ENCODE assay signal across 24 mouse cellular contexts in the genomic region with DNA sequence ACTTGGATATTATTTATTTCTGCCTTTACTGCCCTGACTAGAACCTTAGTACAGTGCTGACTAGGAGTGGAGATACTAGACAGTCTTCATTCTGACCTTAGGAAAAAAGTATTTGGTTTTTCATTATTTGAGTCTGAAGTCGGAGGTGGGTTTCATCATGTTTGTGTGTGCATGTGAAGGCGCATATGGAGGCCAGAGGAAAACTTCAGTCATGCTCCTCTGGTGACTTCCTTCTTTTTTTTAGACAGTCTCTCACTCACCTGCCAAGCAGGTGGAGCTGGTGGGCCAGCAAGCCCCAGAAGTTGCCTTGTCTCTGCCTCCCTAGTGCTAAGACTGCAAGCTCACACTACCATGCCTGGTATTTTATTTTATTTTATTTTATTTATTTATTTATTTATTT.
"Had no signal": no experiment of that assay in that cellular context is flagged by ENCODE, and none has a peak within 500 bp of the region (broad histone marks: within the 10 kb centered on the region; RNA-seq: fewer than 3 reads in every experiment).

No protein-coding gene starts in this region.

- H3K27ac ChIP-seq: hindbrain, embryonic 13.5 days; intestine, embryonic 15.5 days; layer of hippocampus, adult 2 months; left cerebral cortex, adult 2 months; limb, embryonic 10.5 days; limb, embryonic 12.5 days; liver, embryonic 13.5 days; liver, embryonic 15.5 days had no signal

- H3K4me3 ChIP-seq: heart, embryonic 12.5 days; hindbrain, embryonic 13.5 days; intestine, embryonic 15.5 days; layer of hippocampus, adult 2 months; left cerebral cortex, adult 2 months; limb, embryonic 10.5 days; limb, embryonic 12.5 days; liver, embryonic 13.5 days; liver, embryonic 15.5 days had no signal

- H3K4me1 ChIP-seq: hindbrain, embryonic 13.5 days; intestine, embryonic 15.5 days; limb, embryonic 10.5 days; limb, embryonic 12.5 days; liver, embryonic 15.5 days had no signal

- H3K9ac ChIP-seq: heart, embryonic 12.5 days; hindbrain, embryonic 13.5 days; intestine, embryonic 15.5 days; limb, embryonic 12.5 days; liver, embryonic 13.5 days; liver, embryonic 15.5 days had no signal

- H3K4me2 ChIP-seq: heart, embryonic 12.5 days; hindbrain, embryonic 13.5 days; intestine, embryonic 15.5 days; limb, embryonic 12.5 days; liver, embryonic 11.5 days; liver, embryonic 13.5 days; liver, embryonic 15.5 days had no signal

- H3K27me3 ChIP-seq: heart, embryonic 12.5 days; hindbrain, embryonic 13.5 days; intestine, embryonic 15.5 days; limb, embryonic 12.5 days; liver, embryonic 13.5 days; liver, embryonic 15.5 days had no signal

- DNase-seq: gastrocnemius, postnatal 14 days; gastrocnemius, postnatal 36 days; heart, adult 18-20 months; heart, postnatal 14 days; heart, postnatal 36 days; kidney, adult 18-20 months; kidney, adult 8-10 months; kidney, postnatal 10 days; kidney, postnatal 25 days; kidney, postnatal 4 days; liver; liver, embryonic 13.5 days had no signal

- ATAC-seq: hindbrain, embryonic 16.5 days; inflammation-experienced regulatory T-cells, adult 6 months; intestine, embryonic 15.5 days; intestine, postnatal 0 days had no signal

- H3K9me3 ChIP-seq: heart, embryonic 12.5 days; intestine, embryonic 15.5 days; limb, embryonic 10.5 days; limb, embryonic 12.5 days; liver, embryonic 13.5 days; liver, embryonic 15.5 days had no signal

- H3K36me3 ChIP-seq: heart, embryonic 12.5 days; hindbrain, embryonic 13.5 days; intestine, embryonic 15.5 days; limb, embryonic 10.5 days; limb, embryonic 12.5 days; liver, embryonic 13.5 days; liver, embryonic 15.5 days had no signal
